Mouse (Mus musculus) forelimb bud, embryonic 11.5 days (tissue): ENCODE measurements at regions not wholly inside any gene's neighbourhood (a gene's known extent, or its start where the extent isn't known, plus 50 kb on each side); places are given as distances from the start of the nearest gene placed in this dataset.
A peak's percentile ranks its signal among the peaks of the same experiment; 100 is the strongest.

Experiments used
- DNase-seq: peaks from one replicate; pipeline ENCODE4 v3.0.0-alpha.2; 2012; ENCODE audit warnings: low read depth, low spot score

- no peak for DNase-seq
Observed at GRCm38 (mm10) chr14:85160396-85160795, 717.0 kb downstream of the Pcdh17 start.

DNA sequence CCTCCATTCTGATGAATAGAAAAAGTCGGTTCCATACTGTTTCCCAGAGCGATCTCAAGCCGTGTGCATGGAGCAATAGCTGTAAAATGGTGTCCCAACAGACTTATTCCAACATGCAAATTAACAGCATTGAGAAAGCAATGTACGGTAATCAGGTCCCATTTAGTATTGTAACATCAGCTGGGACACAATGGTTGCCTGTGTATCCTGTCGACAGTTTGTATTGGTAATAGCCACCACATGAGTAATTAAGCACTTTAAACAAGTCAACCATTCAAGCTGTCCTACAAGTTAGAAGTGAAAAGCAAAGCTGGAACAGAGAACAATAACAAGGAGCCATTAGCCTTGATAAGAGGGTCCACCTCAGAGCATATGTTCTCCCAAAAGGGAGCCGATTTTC is 743.4 kb downstream of the Pcdh17 start:
- peak; percentile 1 for DNase-seq

DNA sequence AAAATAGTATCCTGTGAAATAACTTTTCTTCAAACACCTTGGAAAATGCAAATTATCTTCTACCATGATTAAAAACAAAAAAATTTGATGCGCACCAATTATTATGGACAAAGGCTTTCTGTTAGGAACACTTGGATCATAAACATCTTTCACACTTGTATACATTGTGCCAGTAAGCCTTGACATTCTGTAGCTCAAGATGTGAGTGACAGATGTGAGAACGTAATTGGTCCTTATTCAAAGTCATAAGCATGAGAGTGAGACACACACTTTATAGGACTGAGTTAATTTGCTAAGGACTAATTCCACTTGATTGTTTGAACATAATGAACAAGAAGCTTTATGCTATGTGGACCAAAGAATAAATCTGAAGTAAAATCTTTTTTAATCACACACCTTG is 760.7 kb downstream of the Pcdh17 start:
- no peak for DNase-seq

- DNase-seq = no peak
Observed at GRCm38 (mm10) chr14:85208383-85208782, 765.0 kb downstream of the Pcdh17 start.

DNA sequence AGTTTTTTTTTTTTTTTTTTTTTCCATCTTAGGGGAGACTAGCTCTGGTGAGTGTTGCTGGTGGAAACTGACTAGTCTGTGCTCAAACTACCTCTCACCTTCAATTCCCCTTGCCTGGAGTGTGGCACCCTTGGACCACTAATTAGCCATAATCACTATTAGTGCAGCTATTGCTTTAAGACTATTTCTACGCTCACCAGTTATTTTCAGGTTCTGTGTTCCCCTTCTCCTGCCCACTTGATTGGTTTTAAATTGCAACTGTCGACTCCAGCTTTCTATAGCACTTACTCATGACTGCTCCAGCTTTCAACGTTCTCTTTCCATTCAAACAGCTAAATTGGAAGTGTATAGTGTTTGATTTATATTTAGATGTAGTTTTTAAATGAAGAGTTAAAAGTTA is 771.7 kb downstream of the Pcdh17 start:
- DNase-seq = peak; percentile 61
